Mouse (Mus musculus) ES-E14 (cell line): ENCODE results near the gene Fbl.

Experiments used
- CHD2 ChIP-seq: IDR thresholded peaks from 2 replicates; pipeline ENCODE4 v1.6.1; 2014; ENCODE audit warnings: mild to moderate bottlenecking, low read depth, low read length, inconsistent platforms
- HCFC1 ChIP-seq: IDR thresholded peaks from 2 replicates; pipeline ENCODE4 v1.6.1; 2012; ENCODE audit warnings: low read length, inconsistent platforms, borderline replicate concordance; ENCODE audit not compliant: insufficient read depth
- MAFK ChIP-seq: IDR thresholded peaks from 2 replicates; pipeline ENCODE4 v1.6.1; 2014; ENCODE audit warnings: mild to moderate bottlenecking, low read depth, low read length, inconsistent platforms; ENCODE audit not compliant: insufficient read depth
- ZNF384 ChIP-seq: IDR thresholded peaks from 2 replicates; pipeline ENCODE4 v1.6.1; 2012; ENCODE audit warnings: low read depth, low read length, inconsistent platforms

DNA sequence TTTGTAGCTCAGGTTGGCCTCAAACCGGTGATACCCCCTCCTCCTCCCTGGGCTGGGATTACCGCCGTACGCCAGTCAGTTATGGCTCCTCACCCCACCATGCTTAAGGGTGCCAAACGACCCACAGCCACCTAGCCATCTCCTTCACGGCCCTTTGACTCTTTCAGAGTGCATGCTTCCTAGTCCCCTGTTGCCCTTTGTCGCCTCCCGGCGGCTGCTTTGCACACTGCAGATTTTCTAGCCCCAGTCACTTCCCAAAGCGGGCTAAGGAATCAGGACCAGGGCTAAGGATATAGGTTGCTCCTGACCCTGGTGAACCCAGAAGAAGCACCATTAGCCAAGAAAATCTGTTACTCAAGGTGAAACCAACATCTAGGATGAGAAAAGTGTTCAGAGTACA, 44.6 kb downstream of the Fbl start:
- TF ChIP-seq HCFC1 (no peak), MAFK (no peak), ZNF384 (no peak), CHD2 (no peak)
